Mouse (Mus musculus) megakaryocyte, embryonic 14.5 days (primary cell): ENCODE results near the gene Rap1gap. TPM values are rescaled to one million over a fixed set of nuclear protein-coding genes. Genes with fewer than 3 reads are reported as not detected.

Source experiments
- H3K27me3 ChIP-seq: replicated peaks from 2 replicates; pipeline ENCODE3; 2012; ENCODE audit warnings: inconsistent platforms
- H3K36me3 ChIP-seq: replicated peaks from 2 replicates; pipeline ENCODE3; 2012; ENCODE audit warnings: low read length, inconsistent platforms, mixed read lengths
- H3K4me1 ChIP-seq: 2 replicates; pipeline ENCODE4 v1.6.1; 2012; ENCODE audit warnings: inconsistent platforms
- H3K4me3 ChIP-seq: replicated peaks from 2 replicates; pipeline ENCODE3; 2012; ENCODE audit warnings: moderate library complexity, mild to moderate bottlenecking, inconsistent platforms
- H3K9me3 ChIP-seq: 2 replicates; pipeline ENCODE4 v1.6.1; 2012; ENCODE audit warnings: inconsistent platforms
- FLI1 ChIP-seq: IDR thresholded peaks from 2 replicates; pipeline ENCODE4 v1.6.1; 2012; ENCODE audit warnings: low read length, inconsistent platforms, mixed read lengths
- GATA1 ChIP-seq: IDR thresholded peaks from 3 replicates; pipeline ENCODE4 v1.6.1; 2012; ENCODE audit warnings: mixed read lengths, low read length, inconsistent platforms, borderline replicate concordance
- polyA plus RNA-seq: library from polyadenylated mRNA; stranded (reverse); fragments of >175 nt; gene quantifications from 2 replicates; pipeline ENCODE4 v1.2.3, GENCODE M21; 2012; ENCODE audit warnings: low replicate concordance; ENCODE audit not compliant: insufficient read depth

Gene Rap1gap
- polyA plus RNA-seq, 1 experiment: 3.9 TPM

GRCm38 (mm10) chr4:137752471-137752870 is 87.9 kb downstream of the Rap1gap start:
- TF ChIP-seq GATA1 (no peak), FLI1 (no peak)
- Histone ChIP-seq H3K4me1 (no peaks in the 10 kb centered on the region), H3K4me3 (no peak overlapping the region), H3K27me3 (peaks cover 81% of the 10 kb centered on the region), H3K36me3 (no peaks in the 10 kb centered on the region), H3K9me3 (no peaks in the 10 kb centered on the region)

DNA sequence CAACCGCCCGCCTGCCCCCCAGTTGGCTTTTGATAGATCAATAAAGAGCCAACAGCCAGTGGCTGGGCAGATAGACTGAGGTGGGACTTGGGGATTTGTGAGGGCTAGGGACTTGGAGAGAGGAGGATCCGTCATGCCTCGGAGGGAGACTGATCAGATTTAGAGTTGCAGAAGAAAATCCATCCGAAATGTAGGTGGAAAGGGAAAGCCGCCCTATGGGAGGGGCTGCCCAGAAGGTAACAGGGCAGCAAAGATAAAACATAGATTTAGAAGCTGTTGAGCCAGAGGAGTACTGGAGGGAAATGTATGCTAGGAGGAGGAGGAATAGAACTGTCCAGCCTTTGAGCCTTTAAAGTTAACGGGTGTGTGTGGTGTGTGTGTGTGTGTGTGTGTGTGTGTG is 88.7 kb downstream of the Rap1gap start:
- no peaks in the 10 kb centered on the region for H3K9me3 ChIP-seq
- H3K36me3 ChIP-seq: no peaks in the 10 kb centered on the region
- H3K4me3 ChIP-seq: no peak overlapping the region
- TF ChIP-seq GATA1 (no peak), FLI1 (no peak)
- no peaks in the 10 kb centered on the region for H3K4me1 ChIP-seq
- H3K27me3 ChIP-seq: peaks cover 79% of the 10 kb centered on the region

DNA sequence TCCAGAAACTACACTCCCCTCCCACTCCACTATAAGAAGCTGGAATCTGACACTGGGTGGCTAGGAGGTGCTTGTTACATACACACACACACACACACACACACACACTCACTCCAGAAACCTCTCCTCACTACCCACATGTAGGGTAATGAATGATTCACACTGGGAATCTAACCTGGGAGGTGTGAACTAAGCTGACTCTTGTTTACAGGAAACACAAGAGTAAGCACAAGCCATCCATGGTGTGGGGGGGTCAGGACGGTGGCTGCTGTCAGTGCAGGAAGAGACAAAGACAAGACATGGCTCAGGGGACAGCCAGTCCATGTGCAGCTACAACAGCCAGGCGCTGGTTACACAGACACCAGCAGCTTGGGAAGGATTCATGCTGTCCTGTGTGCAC is 89.9 kb downstream of the Rap1gap start:
- no peaks in the 10 kb centered on the region for H3K4me1 ChIP-seq

DNA sequence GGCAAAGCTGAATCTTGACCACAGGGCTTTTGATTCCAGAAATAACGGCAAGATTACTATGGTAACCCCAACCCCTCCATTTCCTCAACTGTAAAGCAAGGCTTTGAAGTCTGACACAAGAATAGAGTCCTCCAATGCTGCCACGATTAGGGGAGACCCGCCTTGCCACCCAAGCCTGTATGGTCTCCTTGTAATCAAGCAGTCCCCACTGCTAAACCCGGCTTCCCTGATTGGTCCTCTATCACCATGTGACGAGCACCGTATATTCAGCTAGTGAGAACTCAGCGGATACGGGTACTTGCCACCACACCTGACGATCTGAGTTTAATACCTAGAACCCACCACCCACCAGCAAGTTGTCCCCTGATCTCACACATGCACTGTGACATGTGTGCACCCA is 98.4 kb downstream of the Rap1gap start:
- peaks cover 40% of the 10 kb centered on the region for H3K27me3 ChIP-seq
- no peaks in the 10 kb centered on the region for H3K4me1 ChIP-seq
- TF ChIP-seq GATA1 (no peak), FLI1 (no peak)
- H3K36me3 ChIP-seq: no peaks in the 10 kb centered on the region
- H3K9me3 ChIP-seq: no peaks in the 10 kb centered on the region
- no peak overlapping the region for H3K4me3 ChIP-seq

More for the DNA sequence above, 89.9 kb downstream of the Rap1gap start:
- Histone ChIP-seq H3K36me3 (no peaks in the 10 kb centered on the region), H3K9me3 (no peaks in the 10 kb centered on the region), H3K27me3 (peaks cover 71% of the 10 kb centered on the region), H3K4me3 (no peak overlapping the region)
- no peak for TF ChIP-seq GATA1
- no peak for TF ChIP-seq FLI1

GRCm38 (mm10) chr4:137763920-137764495 is 99.5 kb downstream of the Rap1gap start:
- Histone ChIP-seq H3K9me3 (no peaks in the 10 kb centered on the region), H3K4me3 (no peak overlapping the region), H3K4me1 (no peaks in the 10 kb centered on the region), H3K36me3 (no peaks in the 10 kb centered on the region), H3K27me3 (peaks cover 44% of the 10 kb centered on the region)
- no peak for TF ChIP-seq FLI1
- no peak for TF ChIP-seq GATA1

DNA sequence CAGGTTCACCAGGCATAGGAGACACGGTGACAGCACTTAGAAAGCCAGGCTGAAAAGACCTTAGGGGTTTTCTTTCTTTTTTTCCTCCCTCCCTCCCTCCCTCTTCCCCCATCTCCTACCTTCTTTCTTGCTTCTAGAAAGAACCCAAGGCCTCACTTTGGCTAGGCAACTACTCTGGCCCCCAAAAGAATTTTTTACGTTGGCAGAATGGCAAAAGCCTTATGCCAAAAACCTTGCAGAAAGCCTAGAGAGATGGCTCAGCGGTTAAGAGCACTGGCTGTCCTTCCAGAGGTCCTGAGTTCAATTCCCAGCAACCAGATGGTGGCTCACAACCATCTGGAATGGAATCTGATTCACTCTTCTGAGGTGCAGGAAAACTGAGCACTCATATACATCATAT is 100.1 kb downstream of the Rap1gap start:
- no peaks in the 10 kb centered on the region for H3K36me3 ChIP-seq
- H3K4me1 ChIP-seq: no peaks in the 10 kb centered on the region
- no peak for TF ChIP-seq GATA1
- no peak for TF ChIP-seq FLI1

GRCm38 (mm10) chr4:137765554-137765971 is 101.0 kb downstream of the Rap1gap start:
- Histone ChIP-seq H3K4me3 (no peak overlapping the region), H3K9me3 (no peaks in the 10 kb centered on the region), H3K4me1 (no peaks in the 10 kb centered on the region), H3K36me3 (no peaks in the 10 kb centered on the region), H3K27me3 (peaks cover 56% of the 10 kb centered on the region)
- TF ChIP-seq GATA1: no peak
- no peak for TF ChIP-seq FLI1

More for the DNA sequence above, 100.1 kb downstream of the Rap1gap start:
- H3K9me3 ChIP-seq: no peaks in the 10 kb centered on the region
- no peak overlapping the region for H3K4me3 ChIP-seq
- peaks cover 48% of the 10 kb centered on the region for H3K27me3 ChIP-seq

GRCm38 (mm10) chr4:137766365-137766764 is 101.8 kb downstream of the Rap1gap start:
- H3K36me3 ChIP-seq: no peaks in the 10 kb centered on the region
- no peak overlapping the region for H3K4me3 ChIP-seq
- no peaks in the 10 kb centered on the region for H3K9me3 ChIP-seq
- H3K27me3 ChIP-seq: peaks cover 61% of the 10 kb centered on the region
- TF ChIP-seq GATA1: no peak
- no peak for TF ChIP-seq FLI1
- peaks cover 1% of the 10 kb centered on the region; the same call in 1 of the 2 replicates for H3K4me1 ChIP-seq

DNA sequence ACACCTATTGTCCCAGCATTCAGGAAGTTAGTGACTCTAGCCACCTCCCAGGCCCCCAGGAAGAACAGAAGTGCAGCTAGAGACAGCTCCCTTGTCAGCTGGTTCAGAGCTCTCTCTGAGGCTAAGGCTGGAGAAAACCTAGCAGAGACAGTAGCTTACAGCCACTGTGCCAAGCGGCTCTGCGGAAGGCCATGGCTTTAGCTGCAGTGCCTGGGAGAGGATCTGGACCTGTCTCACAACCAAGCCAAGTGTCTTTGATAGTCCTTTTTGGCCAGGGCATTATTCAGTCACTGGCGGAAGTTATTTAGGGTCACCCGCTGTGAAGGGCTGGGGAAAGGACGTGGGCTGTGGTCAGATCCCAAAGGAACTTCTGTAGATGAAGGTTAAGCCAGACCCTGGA is 103.9 kb downstream of the Rap1gap start:
- no peak overlapping the region for H3K4me3 ChIP-seq
- H3K36me3 ChIP-seq: no peaks in the 10 kb centered on the region
- H3K9me3 ChIP-seq: no peaks in the 10 kb centered on the region
- peaks cover 72% of the 10 kb centered on the region for H3K27me3 ChIP-seq
- TF ChIP-seq FLI1 (no peak), GATA1 (no peak)
- peaks cover 8% of the 10 kb centered on the region; the same call in 1 of the 2 replicates for H3K4me1 ChIP-seq

- H3K36me3 ChIP-seq: no peaks in the 10 kb centered on the region
Measured at GRCm38 (mm10) chr4:137768831-137769230, 104.3 kb downstream of the Rap1gap start.

GRCm38 (mm10) chr4:137769635-137770034 is 105.1 kb downstream of the Rap1gap start:
- peaks cover 8% of the 10 kb centered on the region; the same call in 1 of the 2 replicates for H3K4me1 ChIP-seq
- no peaks in the 10 kb centered on the region for H3K36me3 ChIP-seq
- no peak for TF ChIP-seq FLI1
- no peak for TF ChIP-seq GATA1
- H3K9me3 ChIP-seq: no peaks in the 10 kb centered on the region
- peaks cover 83% of the 10 kb centered on the region for H3K27me3 ChIP-seq
- no peak overlapping the region for H3K4me3 ChIP-seq

More at GRCm38 (mm10) chr4:137768831-137769230, 104.3 kb downstream of the Rap1gap start:
- no peak for TF ChIP-seq GATA1
- no peak for TF ChIP-seq FLI1
- Histone ChIP-seq H3K9me3 (no peaks in the 10 kb centered on the region), H3K4me3 (no peak overlapping the region), H3K27me3 (peaks cover 76% of the 10 kb centered on the region), H3K4me1 (peaks cover 8% of the 10 kb centered on the region; the same call in 1 of the 2 replicates)
